Mouse (Mus musculus) frontal cortex, adult 2 months (tissue): ENCODE measurements around the gene Ddx39. TPM values are rescaled to one million over a fixed set of nuclear protein-coding genes. Genes with fewer than 3 reads are reported as not detected.

Experiments used
- DNase-seq, 2 experiments: peaks; one replicate each; pipeline ENCODE4 v3.0.0; 2022; ENCODE audit warnings: low spot score in 1 of 2; ENCODE audit errors: extremely low spot score in 1 of 2
- polyA plus RNA-seq: library from polyadenylated mRNA; depleted of rRNA; stranded (reverse); fragments of >200 nt; gene quantifications from 2 replicates; pipeline ENCODE4 v1.2.3, GENCODE M21; 2012; rRNA removed

Gene Ddx39
- polyA plus RNA-seq, 1 experiment: 30.6 TPM

DNA sequence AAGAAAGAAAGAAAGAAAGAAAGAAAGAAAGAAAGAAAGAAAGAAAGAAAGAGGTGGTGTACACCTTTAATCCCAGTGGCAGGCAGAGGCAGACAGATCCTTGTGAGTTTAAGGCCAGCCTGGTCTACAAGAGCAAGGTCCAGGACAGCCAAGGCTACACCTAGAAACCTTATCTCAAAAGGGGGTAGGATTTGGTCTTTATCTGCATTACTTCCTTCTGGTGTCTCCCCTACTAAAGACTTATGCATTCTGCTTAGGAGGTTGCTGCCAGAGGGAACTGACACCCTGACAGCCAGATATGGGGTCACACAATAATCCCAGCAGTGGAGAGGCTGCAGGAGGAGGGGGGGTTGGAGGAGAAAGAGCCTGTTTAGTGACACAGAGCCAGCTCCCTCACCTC is 50.7 kb downstream of the Ddx39 start:
- no peak for DNase-seq

DNA sequence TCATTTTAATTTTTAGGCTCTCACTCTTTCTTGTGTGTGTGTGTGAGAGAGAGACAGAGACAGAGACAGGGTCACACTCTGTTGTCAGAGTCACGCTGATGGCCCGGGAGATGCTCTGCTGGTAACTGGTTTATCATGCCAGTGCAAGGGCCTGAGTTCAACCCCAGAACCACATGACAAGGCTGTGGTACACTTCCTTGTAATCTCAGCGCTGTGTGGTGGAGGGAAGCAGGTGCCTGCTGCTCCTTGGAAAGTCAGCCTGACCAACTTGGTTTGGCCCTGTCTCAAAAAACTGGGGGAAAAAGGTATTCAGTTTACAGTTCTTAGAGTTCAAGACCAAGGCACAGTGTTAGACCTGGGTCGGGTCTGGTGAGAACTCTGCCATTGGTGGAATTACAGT is 52.5 kb downstream of the Ddx39 start:
- DNase-seq: no peak

- no peak for DNase-seq
These were observed 53.5 kb downstream of the Ddx39 start for GRCm38 (mm10) chr8:83768526-83768925.

- no peak for DNase-seq
These were observed 54.7 kb downstream of the Ddx39 start for GRCm38 (mm10) chr8:83769720-83770119.

GRCm38 (mm10) chr8:83770669-83771068 is 55.7 kb downstream of the Ddx39 start:
- DNase-seq: no peak

DNA sequence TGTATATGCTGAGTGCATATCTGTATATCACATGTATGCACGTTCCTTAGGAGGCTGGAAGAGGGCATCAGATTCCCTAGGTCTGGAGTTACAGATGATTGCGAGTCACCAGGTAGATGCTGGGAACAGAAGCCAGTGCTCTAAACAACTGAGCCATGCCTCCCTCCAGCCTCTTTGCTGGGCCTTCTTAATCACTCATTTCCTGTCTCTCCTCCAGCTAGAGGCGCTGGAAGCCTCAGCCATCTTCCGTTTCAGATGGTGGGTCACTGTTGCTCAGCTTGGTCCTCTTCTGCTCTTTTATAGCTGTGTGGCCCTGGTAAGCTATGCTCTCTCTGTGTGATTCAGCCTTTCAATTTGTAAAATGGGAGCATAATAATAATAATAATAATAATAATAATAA is 56.8 kb downstream of the Ddx39 start:
- no peak for DNase-seq

- DNase-seq: peak in 1 of 2 experiments; percentile 27
These were observed 57.9 kb downstream of the Ddx39 start for GRCm38 (mm10) chr8:83772701-83773451.

DNA sequence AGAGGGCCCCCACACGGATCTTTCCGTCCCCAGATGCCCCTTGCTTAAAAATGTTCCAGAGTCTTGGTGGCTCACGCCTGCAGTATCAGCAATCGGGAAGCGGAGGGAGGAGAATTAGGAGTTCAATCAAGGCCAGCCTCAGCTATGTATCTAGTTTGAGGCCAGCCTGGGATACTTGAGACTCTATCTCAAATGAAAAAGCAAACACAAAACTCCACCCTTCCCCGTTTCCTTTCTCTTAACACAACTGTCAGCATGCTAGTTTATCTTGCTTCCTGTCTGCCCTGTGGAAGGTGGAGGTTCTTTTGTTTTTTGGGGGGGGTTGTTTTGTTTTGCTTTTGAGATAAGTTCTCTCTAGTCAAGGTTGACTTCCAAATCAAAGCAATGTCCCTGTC is 58.5 kb downstream of the Ddx39 start:
- DNase-seq: no peak

DNA sequence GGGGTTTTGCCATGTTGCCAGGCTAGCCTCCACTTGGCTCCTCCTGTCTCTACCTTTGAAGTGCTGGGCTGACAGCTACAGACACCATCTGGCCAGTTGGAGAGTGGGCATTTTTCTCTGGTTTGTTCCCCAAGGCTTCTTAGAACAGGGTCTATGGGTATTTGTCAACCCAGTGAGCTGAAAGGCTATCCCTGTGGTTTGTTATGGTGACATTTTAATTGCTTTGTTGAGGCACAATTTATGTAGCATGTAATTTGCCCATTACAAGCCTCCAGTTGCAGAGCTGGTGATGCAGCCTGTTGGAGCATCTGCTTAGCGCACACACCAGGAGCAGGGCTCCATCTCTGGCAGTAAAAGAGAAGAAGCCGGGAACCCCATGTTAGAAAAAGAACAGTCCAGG is 59.2 kb downstream of the Ddx39 start:
- DNase-seq: no peak

Other genes starting within 250 kb of the Ddx39 start
- gene Olfr370, start 179.4 kb upstream of the Ddx39 start, polyA plus RNA-seq: not detected in 2 replicates
- 324 and 374 TPM in 2 replicates for gene Ndufb7, start 148.5 kb upstream of the Ddx39 start, polyA plus RNA-seq
- gene Tecr, start 107.2 kb upstream of the Ddx39 start, polyA plus RNA-seq: 779 and 879 TPM in 2 replicates
- gene Dnajb1, start 107.0 kb upstream of the Ddx39 start, polyA plus RNA-seq: 37.9 TPM in 2 replicates
- gene Gipc1, start 62.5 kb upstream of the Ddx39 start, polyA plus RNA-seq: 86.3 and 90.2 TPM in 2 replicates
- 2.2 TPM in 2 replicates for gene Ptger1, start 48.5 kb upstream of the Ddx39 start, polyA plus RNA-seq
- gene Pkn1, start 16.0 kb upstream of the Ddx39 start, polyA plus RNA-seq: 51.9 and 61.9 TPM in 2 replicates
- 21.8 and 23.0 TPM in 2 replicates for gene Adgre5, start 26.1 kb downstream of the Ddx39 start, polyA plus RNA-seq
- 199 and 247 TPM in 2 replicates for gene Adgrl1, start 184.9 kb downstream of the Ddx39 start, polyA plus RNA-seq
- 0.63 and 0.68 TPM in 2 replicates for gene Gm10644, start 240.0 kb downstream of the Ddx39 start, polyA plus RNA-seq
- 1.2 and 1.6 TPM in 2 replicates for gene Asf1b, start 240.3 kb downstream of the Ddx39 start, polyA plus RNA-seq